Mouse (Mus musculus): ENCODE measurements around the gene Wasf2.

Gene Wasf2

DNA sequence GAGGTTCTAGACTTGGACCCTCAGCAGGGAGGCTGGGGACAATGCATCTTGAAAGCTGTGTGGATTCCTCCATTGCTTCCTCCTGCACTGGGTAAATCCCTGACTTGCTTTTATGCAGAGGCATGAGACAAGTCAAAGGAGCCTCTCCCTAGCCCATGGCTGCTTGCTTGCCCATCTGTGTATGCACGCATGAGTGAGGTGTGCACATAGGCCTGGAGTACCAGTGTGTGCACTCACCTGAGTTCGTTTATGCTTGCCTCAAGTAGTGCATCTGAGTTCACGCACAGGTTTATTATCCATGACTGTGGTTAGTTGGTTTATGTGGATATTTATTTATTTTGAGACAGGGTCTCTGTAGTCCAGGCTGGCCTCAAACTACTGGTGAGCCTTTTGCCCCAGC, 71.9 kb downstream of the Wasf2 start:
- in situ Hi-C loops (cut with MboI) = no loop called here

DNA sequence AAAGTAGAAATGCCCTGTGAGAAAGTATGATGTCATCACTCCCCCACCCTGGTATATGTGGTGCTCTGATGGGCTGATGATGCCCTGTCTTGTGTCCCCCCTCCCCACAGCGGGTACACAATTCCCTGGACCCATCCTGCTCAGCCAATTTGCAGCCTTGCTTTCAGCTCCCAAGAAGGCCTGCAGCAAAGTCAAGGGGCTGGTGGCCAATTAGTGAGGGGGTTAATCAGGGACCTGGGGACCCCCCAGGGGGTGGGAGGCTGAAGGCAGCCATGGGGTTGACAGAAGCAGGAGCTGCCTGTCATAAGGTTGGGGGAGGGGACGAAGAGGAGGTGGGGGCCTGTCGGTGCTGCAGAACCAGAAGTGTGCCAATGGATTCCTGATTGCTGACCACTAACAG, 73.3 kb downstream of the Wasf2 start:
- in situ Hi-C loops (cut with MboI) = no loop called here

DNA sequence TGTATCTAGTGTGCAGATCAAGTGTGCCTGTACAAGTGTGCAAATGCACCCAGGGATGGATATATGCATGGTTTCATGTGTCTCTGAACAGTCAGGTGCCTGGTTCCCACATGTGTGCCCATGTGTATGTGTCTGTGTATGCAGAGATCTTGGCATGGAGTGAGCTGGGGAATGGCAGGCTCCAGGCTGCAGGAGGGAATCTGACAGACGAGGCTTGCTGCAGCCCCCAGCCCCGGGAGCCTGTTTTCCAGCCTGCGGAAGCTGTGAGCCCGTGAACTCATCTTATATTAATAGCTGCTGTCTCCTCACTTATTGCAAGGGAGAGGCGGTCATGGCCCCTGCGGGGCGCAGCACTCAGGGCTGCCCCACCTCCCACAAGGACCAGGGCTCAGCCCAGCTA, 74.1 kb downstream of the Wasf2 start:
- in situ Hi-C loops (cut with MboI) = no loop called here

DNA sequence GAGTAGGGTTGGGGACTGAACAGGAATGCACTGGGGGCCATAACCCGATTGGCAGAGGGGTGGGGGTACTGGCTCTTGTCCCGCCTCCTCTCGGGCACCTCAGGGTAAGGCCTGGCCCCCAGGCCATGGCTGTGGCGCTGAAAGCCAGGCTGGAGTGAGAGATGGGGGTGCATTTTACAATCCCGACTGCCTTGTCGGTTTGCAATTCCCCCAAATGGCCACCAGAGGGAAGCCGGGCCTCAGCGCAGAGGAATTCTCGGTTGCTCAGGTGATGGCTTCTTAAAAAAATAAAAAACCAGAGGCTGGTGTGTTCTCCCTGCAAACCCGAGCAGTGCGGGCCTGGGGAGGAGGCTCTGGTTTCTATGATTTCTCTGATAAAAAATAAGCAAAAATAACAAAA, 79.1 kb downstream of the Wasf2 start:
- in situ Hi-C loops (cut with MboI) = no loop called here

DNA sequence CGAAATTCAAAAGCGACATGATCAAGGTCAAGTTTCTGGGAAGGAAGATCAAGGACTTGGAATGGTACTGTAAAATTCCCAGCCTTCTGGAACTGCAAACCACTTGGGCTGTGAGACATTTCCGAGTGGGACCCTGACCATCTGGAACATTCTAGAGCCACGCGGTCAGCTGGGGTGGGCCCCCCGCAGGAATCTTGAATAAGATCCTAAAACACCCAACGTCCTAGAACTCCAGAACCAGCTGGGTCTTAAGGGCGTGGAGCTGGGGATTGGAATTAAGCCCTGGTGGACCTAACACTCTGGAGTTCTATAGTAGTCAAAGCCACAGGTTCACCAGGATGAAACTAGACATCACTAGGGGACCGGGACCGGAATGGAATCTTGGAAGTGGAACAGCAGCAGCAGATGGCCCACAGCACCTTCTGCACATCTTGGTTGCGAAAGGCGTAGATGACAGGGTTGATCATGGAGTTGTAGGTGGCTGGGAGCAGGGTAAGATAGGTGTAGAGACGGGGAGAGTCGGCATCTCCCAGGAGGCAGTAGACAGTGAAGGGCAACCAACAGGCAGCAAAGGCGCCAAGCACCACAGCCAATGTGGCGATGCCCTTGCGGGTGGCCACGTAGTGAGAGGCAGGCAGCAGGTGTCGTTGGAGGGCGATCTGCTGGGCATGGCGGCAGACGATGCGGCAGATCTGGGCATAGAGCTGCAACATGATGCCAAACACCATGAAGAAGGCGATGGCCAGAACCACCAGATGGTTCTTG, 79.9 kb downstream of the Wasf2 start:
- in situ Hi-C loops (cut with MboI) = no loop called here

DNA sequence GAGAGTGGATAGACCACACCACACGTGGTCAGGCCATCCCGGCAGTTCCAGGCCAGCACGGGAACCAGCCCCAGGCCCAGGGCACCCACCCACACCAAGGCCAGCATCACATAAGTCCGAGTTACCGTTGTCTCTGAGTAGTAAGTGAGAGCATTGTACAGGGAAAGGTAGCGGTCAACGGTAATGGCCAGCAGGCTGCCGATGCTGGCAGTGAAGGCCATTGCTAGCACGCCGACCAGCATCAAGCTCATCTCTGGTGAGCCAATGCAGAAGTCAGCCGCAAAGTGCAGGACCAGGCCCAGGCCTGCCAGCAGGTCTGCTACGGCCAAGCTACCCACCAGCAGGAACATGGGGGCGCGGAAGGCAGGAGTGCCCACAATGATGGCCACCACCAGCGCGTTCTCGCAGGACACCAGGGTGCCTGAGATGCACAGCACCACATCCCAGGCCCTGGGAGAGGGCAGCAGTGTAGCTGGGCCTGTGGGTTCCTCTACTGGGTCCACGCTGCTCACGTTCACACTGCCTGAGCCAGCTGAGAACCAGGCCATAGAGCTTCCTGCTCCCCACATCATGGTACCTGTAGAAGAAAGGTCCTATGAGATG, 80.6 kb downstream of the Wasf2 start:
- in situ Hi-C loops (cut with MboI) = no loop called here

DNA sequence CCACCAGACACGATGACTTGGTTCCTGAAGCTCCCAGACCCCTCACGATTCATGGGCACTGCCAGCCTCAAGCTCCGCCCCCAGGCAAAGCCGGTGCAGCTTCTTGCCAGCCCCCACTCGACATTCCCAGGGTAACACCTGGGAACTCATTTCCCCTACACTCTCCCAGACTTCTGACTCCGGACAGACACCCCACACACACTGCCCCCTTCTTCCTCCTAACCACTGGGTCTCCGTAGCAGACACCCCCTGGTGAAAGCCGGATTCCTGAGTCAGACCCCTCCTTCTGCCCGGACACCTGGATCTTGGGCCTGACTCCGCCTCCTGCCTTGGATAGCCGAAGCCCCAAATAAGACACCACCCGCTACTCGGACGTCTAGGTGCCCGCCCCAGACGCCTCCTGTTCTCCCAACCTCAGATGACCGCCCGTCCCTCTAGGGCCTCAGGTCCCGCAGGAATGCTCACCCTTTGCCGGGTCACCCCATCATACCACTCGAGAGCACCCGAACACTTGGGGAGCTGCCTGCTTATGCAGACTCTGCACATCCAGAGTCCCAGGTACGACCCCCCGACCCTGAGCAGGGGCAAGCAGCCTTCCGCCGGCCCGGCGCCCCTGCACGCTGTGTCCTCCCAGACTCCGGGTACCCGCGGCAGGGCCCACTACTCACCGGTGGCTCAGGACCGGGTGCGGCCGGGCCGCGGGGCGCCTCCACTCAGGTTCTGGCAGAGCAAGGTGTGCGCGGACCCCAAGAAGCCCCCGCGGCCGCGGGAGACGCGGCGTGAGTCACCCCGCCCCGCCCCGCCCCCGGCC, 81.7 kb downstream of the Wasf2 start, which contains the start of the genes Cd164l2 and Gpr3:
Cd164l2 (plus strand) TSS at position 381 of the 811 bp plus-strand sequence.
Gpr3 (minus strand) TSS at position 786 of the 811 bp plus-strand sequence.
- in situ Hi-C loops (cut with MboI) = no loop called here

DNA sequence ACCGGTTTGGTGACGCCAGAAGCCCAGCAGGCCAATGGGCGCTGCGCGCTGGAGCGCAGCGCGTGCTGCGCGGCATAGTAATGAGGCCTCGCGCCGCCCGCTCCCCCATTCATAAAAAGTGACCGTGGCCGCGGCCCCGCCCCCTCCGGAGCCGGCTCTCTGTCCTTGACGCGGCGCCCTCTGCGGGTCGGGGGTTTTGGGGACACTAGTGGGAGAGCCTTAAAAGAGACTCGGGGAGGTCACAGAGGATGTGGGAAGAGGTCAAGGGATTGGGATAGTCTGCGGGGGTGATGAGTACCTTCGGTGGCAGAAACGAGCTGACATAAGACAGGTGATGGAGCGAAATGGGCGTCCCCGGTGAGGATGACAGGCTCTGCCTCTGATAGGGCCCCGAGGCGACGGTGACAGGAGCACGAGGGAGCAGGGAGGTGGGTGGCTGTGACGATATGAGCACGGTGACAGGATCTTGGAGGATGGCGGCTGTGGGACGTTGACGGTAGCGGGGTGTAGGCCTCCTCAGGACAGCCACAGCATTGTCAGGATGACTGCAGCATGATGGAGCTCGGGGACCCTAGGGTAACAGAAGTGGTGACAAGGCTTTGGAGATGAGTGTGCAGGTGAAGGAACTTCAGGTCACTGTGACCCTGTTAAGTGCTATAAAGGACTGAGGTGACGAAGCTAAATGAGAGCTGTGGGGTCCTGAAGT, 82.4 kb downstream of the Wasf2 start:
- in situ Hi-C loops (cut with MboI) = no loop called here

DNA sequence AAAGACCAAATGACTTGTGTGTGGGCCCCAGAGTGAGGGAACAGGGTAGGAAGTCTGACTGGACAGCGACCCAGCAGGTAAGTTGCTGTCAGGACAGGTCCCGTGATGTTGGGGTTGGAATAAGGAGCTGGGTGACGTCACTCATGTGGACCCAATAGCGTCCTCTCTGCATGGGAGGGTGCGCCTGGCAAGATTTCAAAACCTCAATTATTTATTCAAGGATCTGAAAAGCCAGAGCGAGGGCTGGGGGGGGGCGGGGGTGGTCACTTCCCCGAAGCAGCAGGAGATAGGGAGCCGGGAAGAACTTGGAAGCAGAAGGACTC, 82.9 kb downstream of the Wasf2 start:
- in situ Hi-C loops (cut with MboI) = no loop called here

DNA sequence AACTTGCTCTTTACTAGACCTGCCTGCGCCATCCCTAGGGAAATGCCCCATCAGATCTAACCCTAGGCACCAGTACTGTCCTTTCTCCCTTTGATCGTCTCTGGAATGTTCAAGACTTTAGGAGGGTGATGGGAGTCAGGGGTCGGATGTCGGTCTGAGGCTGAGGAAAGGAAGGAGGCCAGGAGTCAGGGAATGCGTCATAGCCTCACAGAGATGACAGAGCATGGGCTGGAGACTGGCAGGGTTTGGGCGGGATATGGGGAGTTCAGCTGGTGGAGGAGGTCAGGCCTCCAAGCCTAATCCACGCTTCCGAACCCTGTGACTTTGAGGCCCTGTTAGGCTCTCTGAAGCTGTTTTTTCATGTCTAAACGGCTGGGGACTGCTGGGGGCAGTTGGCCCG, 83.4 kb downstream of the Wasf2 start:
- in situ Hi-C loops (cut with MboI) = no loop called here

DNA sequence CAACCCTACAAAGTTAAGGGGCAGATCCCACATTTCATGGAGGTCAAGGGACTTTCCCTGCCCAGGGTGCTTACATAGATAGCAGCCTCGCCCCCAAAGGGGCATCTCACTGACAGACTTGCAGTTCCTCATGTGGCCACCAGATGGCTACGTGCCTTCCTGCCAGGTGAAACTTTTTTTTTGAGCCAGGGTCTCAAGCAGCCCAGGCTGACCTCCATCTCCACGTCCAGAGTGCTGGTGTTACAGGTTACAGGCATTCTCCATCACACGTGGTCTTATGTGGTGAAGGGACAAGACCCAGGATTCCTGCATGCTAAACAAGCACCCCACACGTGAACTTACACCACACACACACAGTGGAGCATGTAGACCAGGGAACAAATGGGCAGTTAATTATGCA, 87.3 kb downstream of the Wasf2 start:
- in situ Hi-C loops (cut with MboI) = loop anchor here (5.0 kb wide), 1 partner anchor 85 kb away; no protein-coding TSS in a partner anchor

DNA sequence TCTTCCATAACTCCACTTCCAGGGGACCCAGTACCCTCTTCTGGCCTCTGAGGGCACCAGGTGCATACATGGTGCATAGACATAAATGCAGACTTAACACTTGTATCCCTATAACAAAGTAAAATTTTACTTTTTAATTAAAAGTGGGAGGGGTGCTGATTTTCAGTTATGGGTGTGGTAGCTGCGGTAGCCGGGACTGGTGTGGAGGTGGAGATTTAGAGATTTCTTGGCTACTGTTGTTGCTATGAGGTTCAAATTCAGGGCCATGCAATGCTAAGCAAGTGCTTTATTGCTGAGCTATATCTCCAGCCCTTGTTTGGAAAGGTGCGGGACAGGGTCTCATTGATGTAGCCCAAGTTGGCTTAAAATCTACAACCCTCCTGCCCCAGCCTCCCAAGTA, 88.4 kb downstream of the Wasf2 start:
- in situ Hi-C loops (cut with MboI) = loop anchor here (5.0 kb wide), 1 partner anchor 84 kb away; no protein-coding TSS in a partner anchor

DNA sequence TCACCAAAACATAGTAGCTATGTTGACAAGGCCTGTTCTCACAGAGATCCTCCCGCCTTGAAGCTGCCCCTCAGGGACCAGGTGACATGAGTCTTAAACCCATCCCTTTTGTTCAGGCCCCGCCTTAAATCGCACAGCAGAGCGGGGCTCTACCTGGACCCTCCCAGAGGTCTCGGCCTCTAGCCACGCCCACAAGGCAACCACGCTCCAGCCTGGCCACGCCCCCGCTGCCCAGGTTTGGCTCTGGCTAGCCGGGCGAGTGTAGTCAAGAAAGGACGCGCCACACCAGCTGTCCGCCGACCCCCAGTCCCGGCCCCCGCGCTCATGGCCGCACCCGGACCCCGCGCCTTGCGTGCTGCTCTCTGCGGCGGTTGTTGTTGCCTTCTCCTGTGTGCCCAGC, 90.4 kb downstream of the Wasf2 start:
- in situ Hi-C loops (cut with MboI) = no loop called here

DNA sequence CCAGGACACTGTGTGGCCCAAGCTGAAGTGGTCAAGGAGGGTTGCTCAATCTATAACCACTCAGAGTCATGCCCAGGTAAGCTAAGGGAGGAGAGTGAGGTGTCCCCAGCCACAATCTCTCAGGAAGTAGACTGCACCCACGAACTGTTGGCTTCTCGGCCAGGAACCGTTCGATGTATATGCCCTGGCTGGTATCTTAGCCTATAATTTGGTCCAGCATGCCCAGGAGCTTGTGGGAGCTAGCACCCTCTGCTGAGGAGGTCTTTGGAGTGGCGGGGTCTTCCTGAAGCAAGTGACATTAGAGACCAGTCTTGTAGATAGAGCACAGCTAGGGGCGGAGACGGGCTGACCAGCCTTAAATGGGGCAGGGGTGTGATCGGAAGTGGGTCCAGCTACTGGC, 91.4 kb downstream of the Wasf2 start:
- in situ Hi-C loops (cut with MboI) = no loop called here

DNA sequence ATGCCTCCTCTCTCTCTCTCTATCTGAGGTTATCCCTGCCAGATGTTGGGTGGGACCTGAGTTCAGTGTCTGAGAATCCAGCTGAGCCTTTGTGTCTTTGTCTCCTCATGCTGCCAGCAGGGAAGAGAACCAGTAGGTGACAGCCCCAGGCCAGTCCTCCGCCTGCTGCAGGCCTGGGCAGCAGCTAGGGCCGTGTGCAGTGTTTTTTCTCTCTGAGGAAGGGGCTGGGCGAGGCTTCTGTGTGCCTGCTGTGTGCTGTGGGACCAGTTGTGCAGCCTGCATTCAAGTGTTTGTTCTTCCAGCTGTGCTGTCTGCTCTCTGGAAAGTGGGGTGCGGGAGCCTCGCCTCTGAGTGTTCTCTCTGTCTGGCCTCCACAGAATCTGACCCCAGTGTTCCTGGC, 93.6 kb downstream of the Wasf2 start:
- in situ Hi-C loops (cut with MboI) = no loop called here

DNA sequence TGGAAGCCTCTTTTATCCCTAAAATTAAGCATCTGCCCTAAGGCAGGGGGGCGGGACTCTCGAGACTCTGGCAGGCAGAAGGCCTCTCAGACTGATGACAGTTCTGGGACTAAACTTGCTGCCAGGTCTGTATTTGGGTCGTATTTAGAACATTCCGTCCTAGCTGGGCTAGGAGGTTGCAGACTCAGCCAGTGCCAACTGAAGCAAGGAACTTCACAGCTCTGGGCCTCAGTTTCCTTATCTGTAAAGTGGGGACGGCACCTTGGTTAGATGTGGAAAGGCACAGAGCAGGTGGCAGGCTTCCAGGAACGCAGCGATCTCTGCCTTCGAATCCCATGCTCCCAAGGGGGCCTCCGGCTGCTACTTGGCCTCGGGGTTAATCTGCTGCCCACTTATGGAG, 95.8 kb downstream of the Wasf2 start:
- in situ Hi-C loops (cut with MboI) = no loop called here

DNA sequence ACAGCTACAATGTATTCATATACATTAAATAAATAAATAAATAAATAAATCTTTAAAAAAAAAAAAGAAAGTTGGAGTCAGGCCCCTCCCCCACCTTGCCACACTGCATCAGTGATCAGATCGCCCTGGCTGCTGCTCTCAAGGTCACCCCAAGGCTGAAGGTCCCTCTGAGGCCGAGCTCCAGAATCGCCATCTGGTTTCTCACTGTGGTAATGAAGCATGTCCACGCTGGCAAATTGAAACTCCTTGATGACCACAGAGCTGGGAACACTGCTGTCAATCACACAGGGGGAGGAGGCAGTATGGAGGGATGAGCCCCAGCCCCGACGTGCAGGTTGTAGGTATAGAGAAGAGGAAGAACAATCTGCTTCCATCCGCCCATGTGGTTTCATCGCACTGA, 97.3 kb downstream of the Wasf2 start:
- in situ Hi-C loops (cut with MboI) = no loop called here

DNA sequence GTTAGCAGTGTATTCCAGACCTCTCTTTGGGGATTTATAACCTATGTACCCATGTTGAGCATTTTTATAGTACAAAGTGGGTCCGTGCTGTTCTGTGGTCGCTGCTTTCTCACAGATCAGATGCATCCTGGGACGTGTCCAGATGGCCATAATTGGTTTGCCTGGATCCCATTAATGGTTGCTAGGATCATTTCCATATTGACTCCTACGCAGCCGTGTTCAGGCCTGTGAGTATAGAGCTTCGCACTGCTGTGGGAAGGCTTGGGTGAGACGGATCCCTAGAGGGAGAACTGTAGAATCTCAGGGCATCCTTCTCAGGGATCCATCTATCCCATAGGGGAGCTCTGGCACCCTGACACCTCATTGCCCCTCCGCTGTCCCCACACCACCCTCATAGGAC, 99.3 kb downstream of the Wasf2 start:
- in situ Hi-C loops (cut with MboI) = no loop called here

DNA sequence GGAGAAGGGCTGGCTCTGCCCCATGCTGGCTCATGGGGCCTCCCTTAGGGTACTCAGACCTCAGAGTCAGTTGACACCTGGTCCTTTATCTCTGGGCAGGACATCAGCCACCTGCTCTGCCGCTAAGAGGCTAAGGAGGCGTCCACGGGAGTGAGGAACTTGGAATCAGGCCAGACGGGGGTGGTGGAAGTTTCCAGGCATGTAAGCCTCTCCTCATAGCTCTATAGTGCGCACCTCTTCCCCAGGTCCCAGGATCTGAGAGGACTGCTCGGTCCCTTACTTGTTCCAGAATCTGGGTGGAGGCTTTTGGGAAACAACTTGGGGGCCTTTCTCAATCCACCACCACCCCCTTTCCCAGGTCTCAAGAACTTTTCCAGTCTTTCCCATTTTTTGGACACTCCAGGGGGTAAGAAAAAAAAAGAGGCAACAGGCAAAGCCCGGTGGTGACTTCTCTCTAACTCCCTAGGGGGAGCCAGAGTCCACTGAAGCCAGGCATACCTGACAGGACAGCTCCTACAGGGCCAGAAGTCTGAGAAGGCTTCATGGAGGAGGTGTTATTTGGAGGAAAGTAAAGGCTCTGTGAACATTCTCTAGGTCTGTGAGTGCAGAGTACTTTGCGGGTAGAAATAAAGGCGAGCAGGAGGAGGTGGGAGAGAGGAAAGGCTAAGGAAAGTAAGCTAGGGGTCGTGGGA, 103.1 kb downstream of the Wasf2 start:
- in situ Hi-C loops (cut with MboI) = no loop called here

DNA sequence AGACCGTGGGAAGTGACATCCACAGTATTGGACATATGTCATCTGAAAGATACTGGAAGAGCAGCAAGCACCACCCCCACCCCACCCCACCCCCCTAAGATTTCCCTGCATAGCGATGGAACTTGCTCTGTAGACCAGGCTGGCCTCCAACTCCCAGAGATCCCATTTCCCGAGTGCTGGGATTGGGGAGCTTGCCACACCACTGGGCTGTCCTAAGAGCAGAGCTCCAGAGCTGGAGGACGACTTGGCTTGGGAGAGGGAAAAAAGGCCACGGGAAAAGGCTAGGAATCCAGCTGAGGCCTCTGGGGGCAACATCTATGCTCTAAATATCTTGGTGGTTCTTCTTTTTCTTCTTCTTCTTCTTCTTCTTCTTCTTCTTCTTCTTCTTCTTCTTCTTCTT, 104.5 kb downstream of the Wasf2 start:
- in situ Hi-C loops (cut with MboI) = no loop called here

DNA sequence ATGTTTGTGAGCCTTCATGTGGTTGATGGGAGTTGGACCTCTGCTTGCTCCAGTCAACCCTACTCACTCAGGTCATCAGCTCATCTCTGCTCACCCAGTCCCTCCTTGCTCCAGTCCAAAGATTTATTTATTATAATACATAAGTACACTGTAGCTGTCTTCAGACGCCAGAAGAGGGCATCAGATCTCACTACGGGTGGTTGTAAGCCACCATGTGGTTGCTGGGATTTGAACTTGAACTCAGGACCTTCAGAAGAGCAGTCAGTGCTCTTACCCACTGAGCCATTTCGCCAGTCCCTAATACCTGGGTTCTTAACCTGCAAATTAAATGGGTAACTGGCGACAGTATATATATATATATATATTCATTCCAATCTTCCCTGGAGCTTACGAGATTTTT, 105.1 kb downstream of the Wasf2 start:
- in situ Hi-C loops (cut with MboI) = no loop called here

DNA sequence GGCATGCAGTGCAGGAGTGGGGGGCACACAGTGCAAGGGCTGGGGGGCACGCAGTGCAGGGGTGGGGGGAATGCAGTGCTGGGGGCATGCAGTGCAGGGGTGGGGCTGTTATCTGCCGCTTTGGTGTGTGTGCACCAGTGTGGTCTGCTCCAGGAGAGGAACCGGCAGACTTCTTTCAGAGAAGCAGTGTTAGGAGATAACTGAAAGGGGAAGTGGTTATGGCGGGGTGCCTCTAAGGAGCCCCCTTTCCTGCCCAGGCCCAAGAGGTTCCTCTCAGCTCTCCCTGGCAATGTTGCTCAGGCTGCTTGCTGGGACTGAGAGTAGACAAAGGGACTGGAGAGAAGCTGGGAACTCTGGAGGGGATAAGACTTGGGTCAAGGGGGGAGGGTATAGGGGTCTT, 107.6 kb downstream of the Wasf2 start:
- in situ Hi-C loops (cut with MboI) = no loop called here

Data from mature B cell (primary cell).